Mouse (Mus musculus) heart, embryonic 16.5 days (tissue): Measurements from ENCODE around the gene Zdhhc4. TPM values are rescaled to one million over a fixed set of nuclear protein-coding genes. Genes with fewer than 3 reads are reported as not detected.

ENCODE experiments used
- ATAC-seq: fragments of 200-750 bp; cut with Nextera tagmentation; replicated peaks from 2 replicates; pipeline ENCODE4 v1.8.0; 2017; ENCODE audit warnings: moderate number of reproducible peaks; ENCODE audit not compliant: insufficient read depth, low FRiP score; ENCODE audit errors: extremely low read depth
- H3K27ac ChIP-seq: fragments of 300-500 bp; sonication (generic); 2 replicates; pipeline ENCODE4 v1.5.1; 2014; ENCODE audit warnings: mild to moderate bottlenecking, low read length, control low read depth, moderate library complexity
- H3K27me3 ChIP-seq: fragments of 300-500 bp; sonication (generic); 2 replicates; pipeline ENCODE4 v1.6.1; 2014; ENCODE audit warnings: low read length, mixed read lengths; ENCODE audit not compliant: control insufficient read depth, insufficient read depth
- H3K36me3 ChIP-seq: fragments of 300-500 bp; sonication (generic); 2 replicates; pipeline ENCODE4 v1.6.1; 2014; ENCODE audit not compliant: control insufficient read depth, insufficient read depth
- H3K4me1 ChIP-seq: fragments of 300-500 bp; sonication (generic); 2 replicates; pipeline ENCODE4 v1.6.1; 2014; ENCODE audit warnings: low read length, mixed read lengths; ENCODE audit not compliant: control insufficient read depth, insufficient read depth
- H3K4me2 ChIP-seq: fragments of 300-500 bp; sonication (generic); 2 replicates; pipeline ENCODE4 v1.6.1; 2014; ENCODE audit warnings: low read depth, mild to moderate bottlenecking, control low read depth, low read length
- H3K4me3 ChIP-seq: fragments of 300-500 bp; sonication (generic); 2 replicates; pipeline ENCODE4 v1.5.1; 2014; ENCODE audit warnings: mild to moderate bottlenecking, control low read depth, low read length
- H3K9ac ChIP-seq: fragments of 300-500 bp; sonication (generic); 2 replicates; pipeline ENCODE4 v1.6.1; 2014; ENCODE audit warnings: low read length, control low read depth
- H3K9me3 ChIP-seq: fragments of 300-500 bp; sonication (generic); replicated peaks from 2 replicates; pipeline ENCODE4 v1.6.1; 2016; ENCODE audit warnings: low read length; ENCODE audit not compliant: control insufficient read depth
- WGBS: fragments of 180-500 bp; shearing (Covaris S2); extraction: QIAGEN DNeasy Blood & Tissue Kit; methylation state at CpG from one replicate; pipeline ENCODE4 v1.1.7; 2014; 5-methylcytosine and 5-hydroxymethylcytosine counted together
- polyA plus RNA-seq: library from polyadenylated mRNA; unstranded; fragments of >200 nt; fragmentation: Nextera tagmentation; extraction: Ambion mirVana; gene quantifications from 2 replicates; pipeline ENCODE4 v1.2.1, GENCODE M21; 2015

Gene Zdhhc4
- polyA plus RNA-seq, 1 experiment from 2014 or later, result 58.7 TPM

DNA sequence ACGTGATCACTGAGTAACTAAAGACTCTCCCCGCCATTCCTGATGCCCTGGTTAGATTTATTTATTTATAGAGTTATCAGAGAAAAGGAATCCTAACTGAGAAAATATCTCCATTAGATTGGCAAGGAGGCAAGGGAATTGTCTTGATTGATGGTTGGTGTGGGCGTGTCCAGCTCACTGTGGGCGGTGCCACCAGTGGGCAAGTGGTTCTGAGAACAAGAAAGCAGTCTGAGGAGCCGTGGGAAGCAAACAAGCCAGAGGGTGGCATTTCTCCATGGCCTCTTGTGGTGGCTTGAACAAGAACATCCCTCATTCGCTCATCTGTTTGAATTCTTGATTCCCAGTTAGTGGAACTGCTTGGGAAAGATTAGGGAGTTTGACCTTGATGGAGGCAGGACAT is 10.5 kb upstream of the Zdhhc4 start:
- H3K4me3 ChIP-seq, result no peak overlapping the region
- peaks cover 2% of the 10 kb centered on the region for H3K27me3 ChIP-seq
- no peak overlapping the region for H3K9ac ChIP-seq
- H3K4me2 ChIP-seq, result no peak overlapping the region
- 37% methylated on average over 6 of the region's 6 CpGs for WGBS
- ATAC-seq, result no peak
- H3K9me3 ChIP-seq, result no peaks in the 10 kb centered on the region; the same call in 1 of the 2 replicates
- no peaks in the 10 kb centered on the region for H3K4me1 ChIP-seq
- no peak overlapping the region for H3K27ac ChIP-seq
- no peaks in the 10 kb centered on the region for H3K36me3 ChIP-seq

- peaks cover 2% of the 10 kb centered on the region for H3K27me3 ChIP-seq
- no peaks in the 10 kb centered on the region for H3K4me1 ChIP-seq
- H3K4me2 ChIP-seq, result no peak overlapping the region
- no peaks in the 10 kb centered on the region for H3K9me3 ChIP-seq
- WGBS, result 56% methylated on average over 6 of the region's 6 CpGs
- no peak overlapping the region for H3K9ac ChIP-seq
- no peak overlapping the region for H3K4me3 ChIP-seq
- no peak overlapping the region for H3K27ac ChIP-seq
- H3K36me3 ChIP-seq, result no peaks in the 10 kb centered on the region
- ATAC-seq, result no peak
Observed at GRCm38 (mm10) chr5:143336559-143336958, 7.5 kb upstream of the Zdhhc4 start.

DNA sequence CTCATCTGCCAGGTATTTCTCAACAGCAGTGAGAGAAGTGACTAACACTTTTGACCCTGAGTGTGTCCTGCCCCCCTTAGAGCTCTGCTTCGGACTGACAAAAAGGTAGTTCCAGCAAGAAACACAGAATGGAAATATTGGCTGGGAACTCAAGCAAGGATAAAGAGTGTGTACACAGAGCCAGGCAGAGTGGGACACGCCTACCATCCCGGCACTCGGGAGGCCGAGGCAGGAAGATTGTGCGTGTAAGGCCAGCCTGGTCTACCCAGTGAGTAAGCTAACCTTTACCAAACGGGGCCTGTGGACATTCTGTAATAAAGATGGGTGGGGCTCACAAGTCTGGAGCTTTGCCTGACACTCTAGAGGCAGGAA is 6.0 kb upstream of the Zdhhc4 start:
- no peak overlapping the region for H3K9ac ChIP-seq
- H3K4me1 ChIP-seq, result no peaks in the 10 kb centered on the region; the same call in 1 of the 2 replicates
- WGBS, result 63% methylated on average over 7 of the region's 7 CpGs
- H3K4me2 ChIP-seq, result no peak overlapping the region
- H3K27me3 ChIP-seq, result peaks cover 2% of the 10 kb centered on the region
- no peaks in the 10 kb centered on the region for H3K9me3 ChIP-seq
- H3K27ac ChIP-seq, result no peak overlapping the region
- no peak overlapping the region for H3K4me3 ChIP-seq
- ATAC-seq, result no peak
- H3K36me3 ChIP-seq, result no peaks in the 10 kb centered on the region

DNA sequence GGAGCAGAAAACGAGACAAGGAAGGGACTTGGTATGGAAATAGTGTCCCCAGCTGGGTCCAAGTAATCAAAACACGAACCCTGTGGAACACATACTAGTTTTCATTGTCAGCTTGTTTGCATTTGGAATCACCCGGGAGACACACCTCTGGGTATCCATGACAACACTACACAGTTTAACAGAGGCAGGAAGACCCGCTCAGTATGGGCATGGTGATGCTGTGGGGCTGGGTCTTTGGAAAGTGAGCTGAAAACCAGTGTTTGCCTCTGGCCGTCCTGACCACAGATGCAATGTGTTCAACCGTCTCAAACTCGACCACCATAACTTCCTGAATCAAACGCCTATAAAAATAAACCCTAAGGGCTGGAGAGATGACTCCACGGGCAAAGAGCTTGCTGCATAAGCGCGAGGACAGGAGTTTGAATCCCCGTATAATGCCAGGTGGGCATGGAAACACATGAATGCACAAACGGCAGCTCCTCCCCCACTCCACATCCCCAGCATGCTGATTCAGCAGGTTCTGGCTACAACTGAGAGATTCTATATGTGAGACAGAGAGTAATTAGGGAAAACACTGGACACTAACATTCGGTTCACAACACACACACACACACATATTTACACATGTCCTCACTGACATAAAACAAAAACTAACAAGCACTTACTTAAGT is 5.5 kb upstream of the Zdhhc4 start:
- H3K9ac ChIP-seq, result no peak overlapping the region
- H3K4me1 ChIP-seq, result peaks cover 4% of the 10 kb centered on the region
- no peak overlapping the region for H3K4me2 ChIP-seq
- H3K27me3 ChIP-seq, result peaks cover 2% of the 10 kb centered on the region
- WGBS, result 64% methylated on average over 14 of the region's 14 CpGs
- H3K9me3 ChIP-seq, result no peaks in the 10 kb centered on the region
- H3K27ac ChIP-seq, result no peak overlapping the region
- H3K4me3 ChIP-seq, result no peak overlapping the region
- ATAC-seq, result no peak
- no peaks in the 10 kb centered on the region for H3K36me3 ChIP-seq

DNA sequence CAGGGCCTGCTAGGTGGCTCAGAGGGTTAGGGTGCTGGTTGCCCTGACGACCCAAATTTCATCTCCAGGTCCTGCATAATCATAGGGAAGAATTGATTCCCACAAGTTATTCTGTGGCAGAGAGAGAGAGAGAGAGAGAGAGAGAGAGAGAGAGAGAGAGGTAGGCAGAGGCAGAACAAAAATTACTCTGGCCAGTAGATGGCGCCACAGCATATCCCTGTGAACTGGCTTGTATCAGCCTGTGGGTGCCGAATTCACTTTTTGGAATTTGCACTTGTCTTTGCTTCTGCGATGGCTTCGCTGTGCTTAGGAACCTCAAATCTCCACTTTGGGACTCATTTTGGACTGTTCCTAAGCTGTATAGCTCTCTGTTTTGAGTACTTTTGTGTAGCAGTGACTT is 4.8 kb upstream of the Zdhhc4 start:
- H3K27me3 ChIP-seq, result peaks cover 2% of the 10 kb centered on the region
- WGBS, result 5% methylated on average over 5 of the region's 5 CpGs
- H3K9ac ChIP-seq, result no peak overlapping the region
- H3K4me3 ChIP-seq, result no peak overlapping the region
- ATAC-seq, result no peak
- H3K4me1 ChIP-seq, result peaks cover 5% of the 10 kb centered on the region
- no peaks in the 10 kb centered on the region for H3K9me3 ChIP-seq
- no peak overlapping the region for H3K27ac ChIP-seq
- peak overlapping the region; percentile 45 for H3K4me2 ChIP-seq
- H3K36me3 ChIP-seq, result no peaks in the 10 kb centered on the region

DNA sequence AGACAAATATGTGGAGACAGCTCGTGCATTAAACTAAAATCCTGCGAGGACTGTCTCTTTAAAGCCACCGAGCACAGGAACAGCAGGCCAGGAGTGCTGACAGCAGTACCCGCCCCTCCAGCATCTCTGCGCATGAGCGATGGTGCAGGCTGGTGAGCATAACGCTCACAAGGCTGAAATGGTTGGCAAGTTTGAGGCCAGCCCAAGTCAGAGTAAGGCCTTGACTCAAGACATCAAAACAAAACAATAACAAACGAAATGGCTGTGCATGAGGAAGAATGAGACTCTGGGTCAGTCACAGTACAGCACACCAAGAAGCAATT is 11.8 kb downstream of the Zdhhc4 start:
- Histone ChIP-seq H3K4me3 (no peak overlapping the region), H3K36me3 (peaks cover 35% of the 10 kb centered on the region), H3K9me3 (no peaks in the 10 kb centered on the region), H3K4me1 (peaks cover 16% of the 10 kb centered on the region), H3K9ac (no peak overlapping the region), H3K27me3 (no peaks in the 10 kb centered on the region), H3K27ac (no peak overlapping the region), H3K4me2 (no peak overlapping the region)
- WGBS, result 86% methylated on average over 8 of the region's 8 CpGs
- ATAC-seq, result no peak

DNA sequence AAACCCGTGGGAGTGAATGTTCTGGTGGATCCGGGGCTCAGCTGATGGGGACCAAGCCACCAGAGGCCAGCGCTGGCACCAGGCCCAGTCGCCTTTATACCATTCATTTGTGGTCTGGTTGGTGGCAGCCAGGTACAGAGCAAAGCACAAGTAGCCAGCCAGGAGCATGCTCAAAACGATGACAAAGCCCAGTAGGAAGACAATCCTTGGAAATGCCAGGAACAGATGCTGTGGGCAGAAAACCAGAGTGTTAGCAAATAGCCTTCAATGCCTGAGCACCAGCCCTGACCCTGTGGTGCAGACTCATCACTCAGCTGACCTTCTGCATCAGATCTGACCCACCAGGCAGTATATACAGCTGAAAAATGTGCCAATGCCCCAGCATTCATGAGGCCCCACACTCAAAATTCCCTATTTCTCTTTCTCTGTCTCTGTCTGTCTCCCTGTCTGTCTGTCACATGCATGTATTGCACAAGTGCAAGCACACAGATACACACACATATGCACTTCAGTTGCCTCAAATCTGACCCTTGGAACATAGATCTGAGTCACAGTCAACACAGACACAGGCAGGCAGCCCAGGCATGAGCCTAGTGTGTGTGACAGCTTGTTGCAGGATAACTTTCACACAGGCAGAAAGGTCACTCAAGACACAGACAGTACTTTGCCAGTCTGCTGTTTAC is 12.3 kb downstream of the Zdhhc4 start:
- H3K27me3 ChIP-seq, result no peaks in the 10 kb centered on the region
- H3K4me1 ChIP-seq, result peaks cover 16% of the 10 kb centered on the region
- no peak for ATAC-seq
- H3K36me3 ChIP-seq, result peaks cover 34% of the 10 kb centered on the region
- H3K4me2 ChIP-seq, result no peak overlapping the region
- H3K4me3 ChIP-seq, result no peak overlapping the region
- H3K9ac ChIP-seq, result no peak overlapping the region
- H3K27ac ChIP-seq, result no peak overlapping the region
- 83% methylated on average over 5 of the region's 5 CpGs for WGBS
- no peaks in the 10 kb centered on the region for H3K9me3 ChIP-seq

DNA sequence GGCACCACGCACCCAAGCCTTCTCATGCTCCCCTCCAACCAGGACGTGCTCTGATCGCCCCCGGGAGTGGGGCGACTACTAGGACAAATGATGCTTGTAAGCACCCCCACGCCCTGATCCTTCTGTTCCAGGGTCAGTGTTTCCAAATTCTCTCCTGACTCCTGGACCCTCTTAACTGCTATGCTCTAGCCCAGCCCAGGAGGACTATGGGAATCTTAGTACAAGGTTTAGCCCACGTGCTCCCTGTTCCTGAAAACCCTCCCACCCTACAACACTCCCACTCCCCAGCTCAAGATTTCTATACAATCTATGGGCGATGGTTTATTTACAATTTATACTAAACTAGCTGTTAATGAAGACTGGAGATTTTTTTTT is 13.6 kb downstream of the Zdhhc4 start:
- 0 out of 2 replicates have a peak, but pooled peaks have one; percentile 5 for ATAC-seq
- Histone ChIP-seq H3K36me3 (peaks cover 38% of the 10 kb centered on the region), H3K9me3 (no peaks in the 10 kb centered on the region), H3K4me3 (peak overlapping the region; percentile 73), H3K4me2 (peak overlapping the region; percentile 63), H3K27me3 (no peaks in the 10 kb centered on the region), H3K9ac (peak overlapping the region; percentile 87), H3K4me1 (peaks cover 16% of the 10 kb centered on the region), H3K27ac (no peak overlapping the region)
- WGBS, result 15% methylated on average over 8 of the region's 8 CpGs

GRCm38 (mm10) chr5:143314730-143315513 is 14.1 kb downstream of the Zdhhc4 start, which contains the start of gene E130309D02Rik:
TSS of gene E130309D02Rik (minus strand) at chr5:143315360.
- peak; percentile 87 for ATAC-seq
- H3K4me2 ChIP-seq, result peak within 1 kb of the TSS; percentile 78
- H3K36me3 ChIP-seq, result peaks cover 41% of the 10 kb centered on the region
- H3K4me3 ChIP-seq, result peak within 1 kb of the TSS; percentile 73
- H3K27ac ChIP-seq, result peak within 1 kb of the TSS; percentile 88
- peak within 1 kb of the TSS; percentile 87 for H3K9ac ChIP-seq
- no peaks in the 10 kb centered on the region for H3K9me3 ChIP-seq
- peaks cover 16% of the 10 kb centered on the region for H3K4me1 ChIP-seq
- H3K27me3 ChIP-seq, result no peaks in the 10 kb centered on the region
- under 1% methylated on average over 93 of the region's 101 CpGs for WGBS
